Mouse (Mus musculus): ENCODE results near the gene Pla2g2f.

The Pla2g2f gene

GRCm38 (mm10) chr4:138712621-138713020, 44.8 kb downstream of the Pla2g2f start:
- no peak for DNase-seq

- peak; percentile 15 for DNase-seq
Measured at GRCm38 (mm10) chr4:138712096-138712495, 45.3 kb downstream of the Pla2g2f start.

GRCm38 (mm10) chr4:138711051-138711820, 46.2 kb downstream of the Pla2g2f start:
- DNase-seq, result peak; percentile 18

- DNase-seq, result no peak
Measured at GRCm38 (mm10) chr4:138710633-138711032, 46.8 kb downstream of the Pla2g2f start.

GRCm38 (mm10) chr4:138709944-138710343, 47.5 kb downstream of the Pla2g2f start:
- no peak for DNase-seq

GRCm38 (mm10) chr4:138709246-138709645, 48.2 kb downstream of the Pla2g2f start:
- no peak for DNase-seq

GRCm38 (mm10) chr4:138708636-138709035, 48.8 kb downstream of the Pla2g2f start:
- DNase-seq, result peak; percentile 87

GRCm38 (mm10) chr4:138706620-138707019, 50.8 kb downstream of the Pla2g2f start:
- DNase-seq, result no peak

GRCm38 (mm10) chr4:138704169-138704568, 53.3 kb downstream of the Pla2g2f start:
- DNase-seq, result no peak

GRCm38 (mm10) chr4:138703591-138703990, 53.8 kb downstream of the Pla2g2f start:
- no peak for DNase-seq

- no peak for DNase-seq
Measured at GRCm38 (mm10) chr4:138702528-138702927, 54.9 kb downstream of the Pla2g2f start.

GRCm38 (mm10) chr4:138702031-138702430, 55.4 kb downstream of the Pla2g2f start:
- no peak for DNase-seq

- DNase-seq, result no peak
Measured at GRCm38 (mm10) chr4:138701111-138701510, 56.3 kb downstream of the Pla2g2f start.
